Mouse (Mus musculus): Measurements from ENCODE around the gene Nrarp.

DNA sequence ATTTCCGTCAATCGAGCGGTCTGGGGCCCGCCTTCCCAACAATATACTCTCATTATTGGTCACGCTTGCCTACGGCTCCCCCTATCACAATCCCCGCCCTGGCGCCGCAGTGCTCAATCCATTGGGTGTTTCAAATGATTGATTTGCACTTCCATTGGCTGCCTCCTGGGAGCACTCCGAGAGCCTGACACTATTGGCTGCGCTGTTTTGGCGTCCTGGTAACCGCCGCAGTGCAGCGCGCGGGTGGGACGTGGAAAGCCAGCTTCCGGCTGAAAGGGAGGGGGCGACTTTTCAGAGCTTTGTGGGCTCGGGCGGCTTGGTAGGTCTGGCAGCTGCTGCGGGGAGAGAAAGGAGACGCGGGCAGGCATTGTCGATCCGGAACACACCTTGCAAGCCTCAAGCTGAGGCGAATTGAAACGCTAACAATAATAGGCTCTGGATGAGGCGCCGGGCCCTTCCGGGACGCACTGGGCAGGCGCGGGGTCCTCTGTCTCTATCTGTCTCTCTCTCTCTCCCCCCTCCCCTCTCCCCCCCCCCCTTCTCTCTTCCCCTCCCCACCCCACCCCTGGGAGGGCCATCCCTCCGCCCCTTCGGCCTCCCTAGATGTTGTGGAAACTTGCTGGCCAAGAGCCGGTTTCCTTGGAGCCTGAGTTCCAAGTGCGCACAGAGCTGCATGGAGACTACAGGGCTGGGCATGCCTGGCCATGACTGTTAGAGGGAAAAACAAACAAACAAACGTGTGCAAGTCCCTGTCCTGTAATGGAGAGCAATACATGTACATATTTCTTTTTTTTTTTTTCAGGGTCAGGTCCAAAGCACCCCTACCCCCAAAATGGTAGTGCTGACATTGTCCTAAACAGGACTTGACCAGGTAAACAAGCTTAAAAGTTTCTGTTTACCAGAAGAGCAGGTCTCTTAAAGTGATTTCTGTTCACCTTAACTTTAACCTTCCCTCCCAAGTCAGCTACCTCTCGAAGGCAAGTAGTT is 44.5 kb downstream of the Nrarp start:
- TF ChIP-seq POLR2A (IDR thresholded peaks at IDR 0.05; ENCODE audit: borderline replicate concordance, extremely low read depth, low read depth, low read length) (peak; percentile 88; the same call in 1 of the 2 replicates), CTCF (IDR thresholded peaks at IDR 0.05; ENCODE audit: insufficient read depth, low read length) (no peak)
